Mouse (Mus musculus): Measurements from ENCODE around the gene Txnip. TPM values are rescaled to one million over a fixed set of nuclear protein-coding genes. Genes with fewer than 3 reads are reported as not detected.

Txnip gene
- polyA plus RNA-seq, 1 experiment from 2014 or later = 157 TPM

- H3K4me2 ChIP-seq = no peak overlapping the region
Measured at GRCm38 (mm10) chr3:96581141-96581540, 23.4 kb downstream of the Txnip start.

GRCm38 (mm10) chr3:96581771-96582515 is 24.2 kb downstream of the Txnip start:
- H3K27me3 ChIP-seq = no peaks in the 10 kb centered on the region
- no peak overlapping the region for H3K9ac ChIP-seq
- no peak overlapping the region for H3K4me3 ChIP-seq
- H3K4me1 ChIP-seq = peaks cover 18% of the 10 kb centered on the region
- 84% methylated on average over 16 of the region's 16 CpGs for WGBS
- 0 out of 2 replicates have a peak, but pooled peaks cover 6% of the 10 kb centered on the region for H3K36me3 ChIP-seq
- H3K4me2 ChIP-seq = no peak overlapping the region
- H3K9me3 ChIP-seq = no peaks in the 10 kb centered on the region
- no peak overlapping the region for H3K27ac ChIP-seq
- no peak for ATAC-seq (ENCODE audit: insufficient number of reproducible peaks, low FRiP score, low TSS enrichment, low read depth)

More at GRCm38 (mm10) chr3:96581141-96581540, 23.4 kb downstream of the Txnip start:
- Histone ChIP-seq H3K27me3 (no peaks in the 10 kb centered on the region), H3K4me1 (peaks cover 26% of the 10 kb centered on the region), H3K27ac (no peak overlapping the region), H3K4me3 (no peak overlapping the region), H3K36me3 (0 out of 2 replicates have a peak, but pooled peaks cover 6% of the 10 kb centered on the region), H3K9ac (no peak overlapping the region), H3K9me3 (no peaks in the 10 kb centered on the region)
- 56% methylated on average over 6 of the region's 6 CpGs for WGBS
- ATAC-seq (ENCODE audit: insufficient number of reproducible peaks, low FRiP score, low TSS enrichment, low read depth) = no peak

- no peak for ATAC-seq (ENCODE audit: insufficient number of reproducible peaks, low FRiP score, low TSS enrichment, low read depth)
- 91% methylated on average over 5 of the region's 5 CpGs for WGBS
- H3K27me3 ChIP-seq = no peaks in the 10 kb centered on the region
Measured at GRCm38 (mm10) chr3:96583386-96583785, 25.6 kb downstream of the Txnip start.

GRCm38 (mm10) chr3:96590657-96591056 is 32.9 kb downstream of the Txnip start:
- Histone ChIP-seq H3K4me3 (no peak overlapping the region), H3K27ac (no peak overlapping the region), H3K9me3 (no peaks in the 10 kb centered on the region), H3K27me3 (no peaks in the 10 kb centered on the region), H3K4me1 (peaks cover 6% of the 10 kb centered on the region), H3K9ac (no peak overlapping the region), H3K4me2 (no peak overlapping the region), H3K36me3 (no peaks in the 10 kb centered on the region)
- ATAC-seq (ENCODE audit: insufficient number of reproducible peaks, low FRiP score, low TSS enrichment, low read depth) = no peak
- WGBS = 77% methylated on average over 4 of the region's 4 CpGs

More at GRCm38 (mm10) chr3:96583386-96583785, 25.6 kb downstream of the Txnip start:
- H3K4me2 ChIP-seq = no peak overlapping the region
- H3K27ac ChIP-seq = no peak overlapping the region
- peaks cover 9% of the 10 kb centered on the region for H3K4me1 ChIP-seq
- H3K36me3 ChIP-seq = 0 out of 2 replicates have a peak, but pooled peaks cover 4% of the 10 kb centered on the region
- no peaks in the 10 kb centered on the region for H3K9me3 ChIP-seq
- H3K9ac ChIP-seq = no peak overlapping the region
- H3K4me3 ChIP-seq = no peak overlapping the region

GRCm38 (mm10) chr3:96593374-96593773 is 35.6 kb downstream of the Txnip start:
- Histone ChIP-seq H3K27ac (peak overlapping the region; percentile 89; the same call in 1 of the 2 replicates), H3K4me1 (peaks cover 34% of the 10 kb centered on the region), H3K36me3 (no peaks in the 10 kb centered on the region), H3K9ac (peak overlapping the region; percentile 58), H3K27me3 (peaks cover 5% of the 10 kb centered on the region; the same call in 1 of the 2 replicates), H3K4me3 (peak overlapping the region; percentile 75), H3K9me3 (no peaks in the 10 kb centered on the region), H3K4me2 (peak overlapping the region; percentile 75)
- under 1% methylated on average over 10 of the region's 10 CpGs for WGBS
- no peak for ATAC-seq (ENCODE audit: insufficient number of reproducible peaks, low FRiP score, low TSS enrichment, low read depth)

GRCm38 (mm10) chr3:96593790-96594560 is 36.2 kb downstream of the Txnip start, which contains the start of gene Polr3gl:
TSS of gene Polr3gl (minus strand) at chr3:96594181.
- no peaks in the 10 kb centered on the region for H3K36me3 ChIP-seq
- H3K4me3 ChIP-seq = peak within 1 kb of the TSS; percentile 75
- H3K4me2 ChIP-seq = peak within 1 kb of the TSS; percentile 75
- peaks cover 39% of the 10 kb centered on the region for H3K4me1 ChIP-seq
- H3K27ac ChIP-seq = peak within 1 kb of the TSS; percentile 89
- peak within 1 kb of the TSS; percentile 58 for H3K9ac ChIP-seq
- H3K9me3 ChIP-seq = no peaks in the 10 kb centered on the region
- under 1% methylated on average over 38 of the region's 38 CpGs for WGBS
- peaks cover 5% of the 10 kb centered on the region; the same call in 1 of the 2 replicates for H3K27me3 ChIP-seq
- peak; percentile 87 for ATAC-seq (ENCODE audit: insufficient number of reproducible peaks, low FRiP score, low TSS enrichment, low read depth)

GRCm38 (mm10) chr3:96594851-96595250 is 37.1 kb downstream of the Txnip start:
- H3K9me3 ChIP-seq = no peaks in the 10 kb centered on the region
- no peak overlapping the region for H3K9ac ChIP-seq
- no peak overlapping the region for H3K27ac ChIP-seq
- no peak overlapping the region for H3K4me2 ChIP-seq
- H3K4me1 ChIP-seq = peaks cover 44% of the 10 kb centered on the region
- no peak for ATAC-seq (ENCODE audit: insufficient number of reproducible peaks, low FRiP score, low TSS enrichment, low read depth)
- no peak overlapping the region for H3K4me3 ChIP-seq
- WGBS = 74% methylated on average over 5 of the region's 5 CpGs
- H3K27me3 ChIP-seq = peaks cover 9% of the 10 kb centered on the region; the same call in 1 of the 2 replicates
- H3K36me3 ChIP-seq = no peaks in the 10 kb centered on the region

GRCm38 (mm10) chr3:96595661-96596060 is 37.9 kb downstream of the Txnip start:
- peak overlapping the region; percentile 55 for H3K4me3 ChIP-seq
- H3K4me1 ChIP-seq = peaks cover 46% of the 10 kb centered on the region
- 23% methylated on average over 6 of the region's 6 CpGs for WGBS
- peak overlapping the region; percentile 95 for H3K4me2 ChIP-seq
- ATAC-seq (ENCODE audit: insufficient number of reproducible peaks, low FRiP score, low TSS enrichment, low read depth) = no peak
- no peak overlapping the region for H3K9ac ChIP-seq
- no peaks in the 10 kb centered on the region for H3K9me3 ChIP-seq
- no peak overlapping the region for H3K27ac ChIP-seq
- no peaks in the 10 kb centered on the region for H3K36me3 ChIP-seq
- peaks cover 9% of the 10 kb centered on the region; the same call in 1 of the 2 replicates for H3K27me3 ChIP-seq

GRCm38 (mm10) chr3:96596228-96596707 is 38.5 kb downstream of the Txnip start, which contains the start of gene Ankrd34a:
TSS of gene Ankrd34a (plus strand) at chr3:96596636.
- H3K27me3 ChIP-seq = peaks cover 9% of the 10 kb centered on the region; the same call in 1 of the 2 replicates
- H3K9me3 ChIP-seq = no peaks in the 10 kb centered on the region
- H3K4me3 ChIP-seq = peak within 1 kb of the TSS; percentile 55
- peak within 1 kb of the TSS; percentile 74 for H3K27ac ChIP-seq
- WGBS = 1% methylated on average over 19 of the region's 23 CpGs
- ATAC-seq (ENCODE audit: insufficient number of reproducible peaks, low FRiP score, low TSS enrichment, low read depth) = no peak
- peaks cover 46% of the 10 kb centered on the region for H3K4me1 ChIP-seq
- peak within 1 kb of the TSS; percentile 60 for H3K9ac ChIP-seq
- peak within 1 kb of the TSS; percentile 95 for H3K4me2 ChIP-seq
- H3K36me3 ChIP-seq = no peaks in the 10 kb centered on the region

- Histone ChIP-seq H3K36me3 (no peaks in the 10 kb centered on the region), H3K9me3 (no peaks in the 10 kb centered on the region), H3K27me3 (peaks cover 9% of the 10 kb centered on the region; the same call in 1 of the 2 replicates), H3K4me3 (peak overlapping the region; percentile 55), H3K4me2 (peak overlapping the region; percentile 95), H3K27ac (peak overlapping the region; percentile 74; the same call in 1 of the 2 replicates), H3K4me1 (peaks cover 46% of the 10 kb centered on the region), H3K9ac (peak overlapping the region; percentile 60)
- no peak for ATAC-seq (ENCODE audit: insufficient number of reproducible peaks, low FRiP score, low TSS enrichment, low read depth)
- under 1% methylated on average over 10 of the region's 12 CpGs for WGBS
Measured at GRCm38 (mm10) chr3:96596855-96597254, 39.1 kb downstream of the Txnip start.

GRCm38 (mm10) chr3:96597435-96597891 is 39.7 kb downstream of the Txnip start:
- Histone ChIP-seq H3K36me3 (no peaks in the 10 kb centered on the region), H3K27me3 (peaks cover 9% of the 10 kb centered on the region; the same call in 1 of the 2 replicates), H3K9ac (peak overlapping the region; percentile 60), H3K4me3 (peak overlapping the region; percentile 55), H3K27ac (peak overlapping the region; percentile 74), H3K4me1 (peaks cover 48% of the 10 kb centered on the region), H3K4me2 (peak overlapping the region; percentile 95), H3K9me3 (no peaks in the 10 kb centered on the region)
- ATAC-seq (ENCODE audit: insufficient number of reproducible peaks, low FRiP score, low TSS enrichment, low read depth) = no peak
- WGBS = under 1% methylated on average over 40 of the region's 40 CpGs
